Comparison of ENCODE assay signal across 11 mouse cellular contexts in the genomic region with DNA sequence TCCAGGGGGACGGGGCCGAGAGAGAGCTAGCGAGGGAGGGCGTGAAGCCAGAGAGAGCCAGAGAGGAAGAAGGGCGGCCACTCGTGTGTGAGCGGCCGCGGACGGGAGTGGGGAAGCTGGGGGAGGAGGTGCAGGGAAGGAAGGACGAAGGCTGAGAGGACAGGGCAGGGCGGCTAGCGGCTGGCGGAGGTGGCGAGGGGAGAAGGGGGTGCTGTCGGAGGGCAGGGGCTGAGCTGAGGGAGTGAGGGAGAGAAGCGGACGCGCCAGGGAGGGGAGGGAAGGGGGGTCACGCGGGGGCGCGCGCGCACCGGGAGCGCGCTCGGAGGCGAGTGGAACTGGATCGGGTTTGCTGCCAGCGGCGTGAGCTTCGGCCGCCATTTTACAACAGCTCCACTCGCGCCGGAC. TPM values are rescaled to one million over a fixed set of nuclear protein-coding genes. Genes with fewer than 3 reads are reported as not detected.
A peak's percentile ranks its signal among the peaks of the same experiment; 100 is the strongest.
DNase-seq lines count a peak whose midpoint lies in the region; ATAC-seq and TF ChIP-seq lines count a peak whose summit lies in the region.
"Not testable (repeated sequence)": the region's sequence is repeated elsewhere in the genome, so short reads cannot be mapped to it uniquely, and the experiment has no call there.
"Had no signal": no experiment of that assay in that cellular context is flagged by ENCODE, and none has a peak within 500 bp of the region (broad histone marks: within the 10 kb centered on the region; RNA-seq: fewer than 3 reads in every experiment).

No protein-coding gene starts in this region.

- intact Hi-C loops in left cerebral cortex, postnatal 4 days (cut with DNase I), result not testable (repeated sequence)

- not testable (repeated sequence) for TF ChIP-seq CTCF in olfactory bulb, adult 2 months (IDR thresholded peaks at IDR 0.05; ENCODE audit: insufficient read depth, low read depth, low read length)

- not testable (repeated sequence) for TF ChIP-seq POLR2A in olfactory bulb, adult 2 months (IDR thresholded peaks at IDR 0.05; ENCODE audit: insufficient read depth, low read depth, low read length)

- H3K4me1 ChIP-seq in hindbrain, embryonic 16.5 days (ENCODE audit: control insufficient read depth, insufficient read depth, low read depth, low read length); olfactory bulb, adult 2 months (ENCODE audit: control insufficient read depth, insufficient read depth, low read length): not testable (repeated sequence)

- H3K9ac ChIP-seq in hindbrain, embryonic 16.5 days (ENCODE audit: low read depth, low read length), result peak overlapping the region; percentile 54

- not testable (repeated sequence) for H3K36me3 ChIP-seq in hindbrain, embryonic 16.5 days (ENCODE audit: control insufficient read depth, insufficient read depth, low read length)

- peak overlapping the region; percentile 52 for H3K4me2 ChIP-seq in hindbrain, embryonic 16.5 days (ENCODE audit: low read length)

- ATAC-seq in granulocyte monocyte progenitor cell, adult 5-6 weeks (replicated peaks; ENCODE audit: poor library complexity, severe bottlenecking), result peak; percentile 89
- ATAC-seq in hindbrain, embryonic 16.5 days, result peak; percentile 99

- not testable (repeated sequence) for H3K27me3 ChIP-seq in hindbrain, embryonic 16.5 days (replicated peaks; ENCODE audit: control insufficient read depth, insufficient read depth, low read length)

- not testable (repeated sequence) for H3K9me3 ChIP-seq in hindbrain, embryonic 16.5 days (ENCODE audit: control insufficient read depth, low read length)

- H3K4me3 ChIP-seq in hindbrain, embryonic 16.5 days (ENCODE audit: low read length), result peak overlapping the region; percentile 42
- H3K4me3 ChIP-seq in olfactory bulb, adult 2 months (ENCODE audit: insufficient read depth, low read depth, low read length), result peak overlapping the region; percentile 61

- peak; percentile 2 for DNase-seq in adrenal gland, postnatal 25 days
- peak; percentile 55 for DNase-seq in embryo, embryonic 9.5 days (ENCODE audit: extremely low spot score)
- DNase-seq in left cerebral cortex, postnatal 4 days, result peak; percentile 12
- peak; percentile 33 to 35 for DNase-seq in lung, postnatal 4 days
- DNase-seq in thymus, postnatal 25 days, result peak; percentile 26

- not testable (repeated sequence) for H3K27ac ChIP-seq in hindbrain, embryonic 16.5 days (ENCODE audit: low read depth, low read length); olfactory bulb, adult 2 months (ENCODE audit: insufficient read depth, low read depth, low read length)

- WGBS in hindbrain, embryonic 16.5 days, result under 1% methylated on average over 14 of the region's 38 CpGs
- 2% methylated on average over 15 of the region's 38 CpGs for WGBS in olfactory bulb, adult 2 months

RNA-seq across cellular contexts. Expression of gene 1700017D01Rik, which starts 9.7 kb away (rescaled TPM):
- total RNA-seq in adrenal gland, postnatal 25 days (2021), result not detected in 2 replicates
- total RNA-seq in granulocyte monocyte progenitor cell, adult 5-6 weeks (2014; fragmentation: Nextera tagmentation), result not detected in 2 replicates
- total RNA-seq in granulocyte monocyte progenitor cell, adult 5-6 weeks (2017), result not detected in 2 replicates
- not detected in 2 replicates for polyA plus RNA-seq in hindbrain, embryonic 16.5 days (2015; fragmentation: Nextera tagmentation; extraction: Ambion mirVana)
- total RNA-seq in left cerebral cortex, postnatal 4 days (2021), result not detected
- polyA plus RNA-seq in olfactory bulb, adult 2 months (2012; ENCODE audit: insufficient read depth, insufficient read length, low replicate concordance, missing spikeins), result not detected in 2 replicates
- polyA plus RNA-seq: macrophage; urinary bladder, adult 2 months had no signal

RNA-seq across cellular contexts. Expression of gene Ms4a8a, which starts 40.1 kb away (rescaled TPM):
- 0.90 and 0.94 TPM in 2 replicates for total RNA-seq in adrenal gland, postnatal 25 days (2021)
- not detected in 2 replicates for total RNA-seq in granulocyte monocyte progenitor cell, adult 5-6 weeks (2014; fragmentation: Nextera tagmentation)
- not detected in 2 replicates for total RNA-seq in granulocyte monocyte progenitor cell, adult 5-6 weeks (2017)
- polyA plus RNA-seq in hindbrain, embryonic 16.5 days (2015; fragmentation: Nextera tagmentation; extraction: Ambion mirVana), result not detected in 2 replicates
- total RNA-seq in left cerebral cortex, postnatal 4 days (2021), result not detected
- not detected in 2 replicates for polyA plus RNA-seq in olfactory bulb, adult 2 months (2012; ENCODE audit: insufficient read depth, insufficient read length, low replicate concordance, missing spikeins)

RNA-seq across cellular contexts. Expression of gene 1700025F22Rik, which starts 44.1 kb away (rescaled TPM):
- not detected in 2 replicates for total RNA-seq in adrenal gland, postnatal 25 days (2021)
- total RNA-seq in granulocyte monocyte progenitor cell, adult 5-6 weeks (2014; fragmentation: Nextera tagmentation), result not detected in 2 replicates
- total RNA-seq in granulocyte monocyte progenitor cell, adult 5-6 weeks (2017), result not detected in 2 replicates
- polyA plus RNA-seq in hindbrain, embryonic 16.5 days (2015; fragmentation: Nextera tagmentation; extraction: Ambion mirVana), result not detected in 2 replicates
- total RNA-seq in left cerebral cortex, postnatal 4 days (2021), result not detected
- polyA plus RNA-seq in olfactory bulb, adult 2 months (2012; ENCODE audit: insufficient read depth, insufficient read length, low replicate concordance, missing spikeins), result not detected in 2 replicates
- polyA plus RNA-seq: gonadal fat pad, adult 2 months; macrophage; urinary bladder, adult 2 months had no signal

Comparison
In these comparisons a context has a peak if more than half of its experiments do, and no peak if none do; other contexts are left out.
1. DNase-seq: peak in every context shown above with its lines; median percentile 55 in embryo, embryonic 9.5 days; 34 in lung, postnatal 4 days; 26 in thymus, postnatal 25 days; 12 in left cerebral cortex, postnatal 4 days; 2 in adrenal gland, postnatal 25 days.